Mouse (Mus musculus): ENCODE measurements at regions not wholly inside any gene's neighbourhood (a gene's known extent, or its start where the extent isn't known, plus 50 kb on each side); places are given as distances from the start of the nearest gene placed in this dataset.
A peak's percentile ranks its signal among the peaks of the same experiment; 100 is the strongest.
"Not testable (repeated sequence)": the region's sequence is repeated elsewhere in the genome, so short reads cannot be mapped to it uniquely, and the experiment has no call there.

- DNase-seq = no peak
Measured at GRCm38 (mm10) chr17:15620746-15621694, 56.9 kb upstream of the Prdm9 start.

GRCm38 (mm10) chr17:15622913-15623312 is 58.8 kb upstream of the Prdm9 start:
- peak; percentile 50 for DNase-seq

GRCm38 (mm10) chr17:15630792-15631191 is 66.6 kb upstream of the Prdm9 start:
- DNase-seq = no peak

GRCm38 (mm10) chr17:15631626-15632025 is 67.5 kb upstream of the Prdm9 start:
- no peak for DNase-seq

- DNase-seq = no peak
Measured at GRCm38 (mm10) chr17:15632090-15632489, 67.9 kb upstream of the Prdm9 start.

GRCm38 (mm10) chr17:15639111-15639865 is 65.5 kb upstream of the Chd1 start:
- not testable (repeated sequence) for DNase-seq

DNA sequence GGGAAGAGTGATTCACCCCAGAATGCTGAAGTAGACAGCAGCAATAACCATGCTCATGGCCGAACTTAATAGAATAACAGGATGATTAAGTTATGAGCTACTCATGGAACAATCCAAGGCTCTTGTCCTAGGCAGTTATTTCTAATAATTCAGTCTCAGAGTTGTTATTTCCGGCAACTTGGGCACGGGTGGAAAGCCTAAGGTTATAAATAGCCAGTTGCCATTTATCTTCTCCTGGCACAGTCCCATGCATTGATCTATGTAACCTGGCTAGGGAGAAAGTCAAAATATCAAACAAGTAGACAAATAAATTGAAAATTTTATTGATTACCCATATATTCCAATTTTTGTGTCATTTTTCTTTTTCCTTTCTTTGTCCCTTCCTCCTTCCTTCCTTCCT is 64.0 kb upstream of the Chd1 start:
- no peak for DNase-seq

GRCm38 (mm10) chr17:15641764-15642163 is 63.0 kb upstream of the Chd1 start:
- DNase-seq = no peak

GRCm38 (mm10) chr17:15646768-15647167 is 58.0 kb upstream of the Chd1 start:
- DNase-seq = no peak

- no peak for DNase-seq
Measured at GRCm38 (mm10) chr17:15650089-15650742, 54.6 kb upstream of the Chd1 start.

GRCm38 (mm10) chr17:15651869-15652268 is 52.9 kb upstream of the Chd1 start:
- peak; percentile 5 for DNase-seq

Measured in thymus, postnatal 25 days (tissue).